Mouse (Mus musculus): ENCODE results near the gene Tsc22d4. TPM values are rescaled to one million over a fixed set of nuclear protein-coding genes. Genes with fewer than 3 reads are reported as not detected.
A peak's percentile ranks its signal among the peaks of the same experiment; 100 is the strongest.

The Tsc22d4 gene
- polyA plus RNA-seq, 1 experiment = 125 TPM

DNA sequence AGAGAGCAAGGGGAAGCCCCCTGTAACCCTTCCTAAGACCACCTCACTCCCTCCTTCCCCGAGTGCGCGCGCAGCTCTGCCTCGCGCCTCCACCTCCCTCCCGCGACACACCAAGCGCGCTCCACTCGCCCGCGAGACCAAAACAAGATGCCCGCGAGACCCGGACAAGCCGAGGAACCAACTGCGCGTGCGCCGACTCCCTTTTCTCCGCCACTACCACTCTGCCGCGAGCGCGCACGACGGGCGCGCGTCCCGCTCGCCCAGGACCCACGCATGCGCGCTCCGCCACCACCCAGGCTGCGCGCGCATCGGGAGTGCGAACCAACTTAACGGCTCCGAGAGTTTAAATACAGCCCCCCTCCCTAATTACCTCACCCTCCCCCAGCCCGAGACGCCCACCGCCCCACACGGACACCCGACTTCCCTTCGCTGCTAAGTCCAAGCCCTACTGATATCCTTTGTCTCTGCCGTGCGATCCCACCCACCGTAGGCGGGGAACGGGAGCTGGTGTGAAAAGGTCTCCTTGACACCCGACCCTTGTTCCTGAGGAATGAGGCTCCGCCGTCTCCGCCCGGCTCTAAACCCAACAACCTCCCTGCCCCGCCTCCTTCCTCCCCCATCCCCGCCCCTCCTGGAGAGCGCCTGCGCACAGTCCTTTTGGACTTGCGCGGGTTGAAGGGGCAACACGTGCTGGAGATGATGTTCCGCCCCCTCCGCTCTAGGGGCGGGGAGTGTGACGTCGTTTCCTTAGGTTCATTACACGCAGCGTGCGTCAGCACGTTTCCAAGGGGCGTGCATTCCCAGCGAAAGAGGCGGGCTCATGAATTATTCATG, 40.8 kb downstream of the Tsc22d4 start:
- WGBS = under 1% methylated on average over 79 of the region's 79 CpGs
- DNase-seq (ENCODE audit: low read depth, low spot score) = peak; percentile 99

DNA sequence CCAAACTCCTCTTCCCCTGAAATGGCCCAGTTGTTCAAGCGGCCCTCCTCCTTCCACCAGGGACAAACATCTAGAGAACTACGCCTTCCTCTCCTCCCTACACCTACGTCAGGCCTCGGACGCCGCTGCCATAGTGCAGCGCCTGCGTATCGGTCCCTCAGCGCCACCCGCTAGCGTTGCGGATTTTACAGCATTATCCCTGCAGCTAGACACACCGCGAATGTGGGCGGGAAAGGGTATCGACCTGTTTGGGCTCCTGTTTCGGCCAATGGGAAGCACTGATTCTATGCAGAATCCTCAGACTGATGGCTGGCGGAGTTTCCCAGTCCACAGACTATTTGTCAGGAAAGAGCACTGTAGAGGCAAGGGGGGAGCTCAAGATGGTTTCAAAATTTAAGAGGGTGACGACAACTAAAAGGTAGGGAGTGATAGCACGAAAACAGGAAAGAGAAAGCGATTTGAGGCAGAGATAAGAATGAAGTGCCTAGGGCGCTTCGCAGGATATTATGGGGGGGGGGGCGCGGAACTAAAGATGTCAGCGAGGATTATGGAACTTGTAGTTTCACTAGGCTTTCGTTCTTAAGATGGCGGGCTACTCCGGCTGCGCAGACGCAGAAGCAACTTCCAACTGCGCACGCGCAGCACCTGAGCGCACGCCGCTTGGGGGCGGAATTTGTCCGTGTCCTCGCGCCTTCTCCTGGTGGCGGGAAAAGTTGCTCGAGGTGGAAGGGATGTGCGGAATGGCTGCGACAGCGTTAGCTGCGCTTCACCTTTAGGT, 41.8 kb downstream of the Tsc22d4 start, which contains the start of the genes Mepce and Zcwpw1:
Gene Mepce, minus strand, starts transcription at position 505 of the 778 bp plus-strand sequence.
Gene Zcwpw1, plus strand, starts transcription at position 648 of the 778 bp plus-strand sequence.
- DNase-seq (ENCODE audit: low read depth, low spot score) = peak; percentile 69
- WGBS = under 1% methylated on average over 48 of the region's 48 CpGs

DNA sequence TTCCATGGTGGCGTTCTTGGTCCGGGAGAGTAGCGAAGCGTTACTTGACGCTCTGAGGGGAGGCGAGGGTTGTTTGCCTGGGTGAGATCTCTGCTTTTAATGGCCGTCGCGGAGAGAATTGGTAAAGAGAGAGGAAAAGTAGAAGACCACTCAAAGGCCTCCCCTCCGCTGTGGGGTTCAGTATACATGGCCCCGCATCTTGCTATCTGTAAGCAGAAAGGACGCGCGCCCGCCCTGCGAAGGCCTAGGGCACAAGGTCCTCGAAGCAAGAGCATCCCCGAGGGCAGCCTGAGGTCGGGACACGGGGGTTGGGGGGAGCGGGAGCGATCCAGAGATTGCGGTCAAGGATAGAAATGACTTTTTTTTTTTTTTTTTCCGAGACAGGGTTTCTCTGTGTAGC, 42.6 kb downstream of the Tsc22d4 start:
- DNase-seq (ENCODE audit: low read depth, low spot score) = no peak

DNA sequence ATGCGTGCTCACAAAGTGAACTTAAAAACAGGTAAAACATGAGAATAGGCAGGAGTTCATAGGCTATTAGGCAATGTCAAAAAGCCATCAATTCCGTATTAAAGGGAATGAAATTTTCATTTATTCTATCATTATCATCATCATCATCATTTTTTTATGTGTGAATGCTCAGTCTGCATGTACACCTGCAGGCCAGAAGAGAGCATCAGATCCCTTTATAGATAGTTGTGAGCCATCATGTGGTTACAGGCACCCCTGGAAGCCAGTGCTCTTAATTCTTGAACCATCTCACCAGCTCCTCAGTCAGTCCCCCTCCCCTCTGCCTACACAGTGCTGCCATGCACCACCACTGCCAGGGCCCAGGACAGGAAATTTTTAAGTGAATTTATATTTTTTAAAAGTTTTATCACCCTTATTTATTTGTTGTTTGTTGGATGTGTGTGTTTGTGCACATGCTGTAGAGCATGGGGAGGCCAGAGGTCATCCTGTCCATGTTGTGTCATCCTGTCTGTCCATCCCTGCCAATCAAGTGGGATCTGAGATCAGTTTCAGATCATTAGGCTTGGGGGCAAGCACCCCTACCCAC, 43.5 kb downstream of the Tsc22d4 start:
- 92% methylated on average over 2 of the region's 2 CpGs for WGBS
- no peak for DNase-seq (ENCODE audit: low read depth, low spot score)

More for the DNA sequence above, 42.6 kb downstream of the Tsc22d4 start:
- 72% methylated on average over 24 of the region's 24 CpGs for WGBS

DNA sequence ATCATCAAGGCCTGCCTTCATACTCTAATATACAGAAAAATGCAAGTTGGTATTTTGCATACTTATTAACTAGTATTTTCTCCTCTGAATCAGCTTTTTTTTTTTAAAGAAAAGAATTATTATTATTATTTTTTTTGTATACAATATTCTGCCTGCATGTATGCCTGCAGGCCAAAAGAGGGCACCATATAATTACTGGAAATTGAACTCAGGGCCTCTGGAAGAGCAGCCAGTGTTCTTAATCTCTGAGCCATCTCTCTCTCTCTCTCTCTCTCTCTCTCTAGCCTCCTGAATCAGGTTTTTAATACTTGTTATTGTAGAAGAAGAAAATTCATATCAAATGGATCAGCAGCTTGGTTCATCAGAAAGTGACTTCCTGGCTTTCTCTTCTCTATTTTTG, 46.0 kb downstream of the Tsc22d4 start:
- no peak for DNase-seq (ENCODE audit: low read depth, low spot score)

DNA sequence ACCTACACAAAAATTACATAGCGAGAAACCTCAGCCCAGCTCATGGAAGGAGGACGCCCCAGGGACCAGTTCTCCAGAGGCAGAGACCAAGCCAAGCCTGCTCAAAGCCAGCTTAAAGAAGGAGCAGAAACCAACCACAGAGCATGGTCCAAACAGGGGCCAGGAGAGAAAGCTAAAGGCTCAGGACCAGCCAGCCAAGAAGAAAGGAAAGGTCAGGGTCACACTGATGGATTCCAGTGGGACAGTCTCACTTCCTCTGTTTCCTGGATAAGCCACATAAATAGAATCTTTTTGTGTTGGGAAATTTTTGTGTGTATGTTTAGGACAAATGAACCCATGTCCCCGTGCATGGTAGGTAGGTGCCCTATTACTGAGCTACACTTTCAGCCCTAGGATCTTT, 51.1 kb downstream of the Tsc22d4 start:
- 81% methylated on average over 3 of the region's 3 CpGs for WGBS
- no peak for DNase-seq (ENCODE audit: low read depth, low spot score)

DNA sequence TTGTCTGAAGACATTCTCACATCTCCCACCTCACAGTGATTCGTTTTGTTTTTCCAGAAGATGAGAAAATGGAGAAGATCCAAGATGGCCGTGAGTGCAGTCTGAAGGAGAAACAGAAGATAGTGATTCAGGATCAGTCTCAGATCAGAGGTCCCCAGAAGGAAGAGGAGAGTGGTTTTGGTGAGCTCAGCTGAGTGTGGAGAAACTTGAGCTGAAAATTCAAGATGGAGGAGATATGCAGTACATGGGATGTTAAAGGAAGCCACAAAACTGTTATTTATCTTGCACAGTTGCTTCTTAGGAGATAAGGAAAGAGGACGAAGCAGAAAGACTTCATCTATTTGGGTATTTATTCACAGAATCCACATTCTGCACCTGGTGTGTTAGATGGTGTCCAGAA, 55.4 kb downstream of the Tsc22d4 start:
- WGBS = 79% methylated on average over 3 of the region's 3 CpGs
- no peak for DNase-seq (ENCODE audit: low read depth, low spot score)

DNA sequence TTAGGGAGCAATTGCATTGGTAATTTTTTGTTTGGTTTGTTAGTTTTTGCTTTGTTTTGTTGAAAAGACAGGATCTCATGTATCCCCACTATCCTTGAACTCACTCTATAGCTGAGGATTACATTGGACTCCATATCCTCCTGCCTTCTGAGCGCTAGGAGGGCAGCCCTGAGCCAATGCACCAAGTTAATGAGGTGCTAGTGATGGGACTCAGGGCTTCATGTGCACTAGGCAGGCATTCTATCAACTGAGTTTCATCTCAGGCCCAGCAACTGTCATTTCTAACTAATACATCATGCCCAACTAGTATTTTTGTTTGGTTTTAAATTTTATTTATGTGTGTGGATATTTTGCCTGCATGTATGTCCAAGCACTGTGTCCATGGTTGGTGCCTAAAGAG, 60.6 kb downstream of the Tsc22d4 start:
- 79% methylated on average over 1 of the region's 1 CpGs for WGBS
- no peak for DNase-seq (ENCODE audit: low read depth, low spot score)

DNA sequence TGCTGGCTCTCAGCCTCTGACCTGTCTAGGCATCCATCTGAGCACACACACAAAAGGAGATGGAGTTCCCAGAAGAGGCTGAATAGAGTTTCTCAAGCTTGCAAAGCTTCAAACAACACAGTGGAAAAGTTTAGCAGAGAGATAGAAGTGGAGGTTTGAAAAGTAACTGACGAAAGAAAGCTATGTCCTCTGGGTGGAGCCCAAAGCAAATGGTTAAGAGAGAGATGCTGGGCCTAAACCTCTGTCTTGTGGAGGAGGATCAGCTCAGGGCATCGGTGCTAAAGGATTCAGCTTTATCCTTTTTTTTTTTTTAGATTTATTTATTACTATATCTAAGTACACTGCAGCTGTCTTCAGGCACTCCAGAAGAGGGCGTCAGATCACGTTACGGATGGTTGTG, 62.8 kb downstream of the Tsc22d4 start:
- WGBS = 85% methylated on average over 5 of the region's 5 CpGs

DNA sequence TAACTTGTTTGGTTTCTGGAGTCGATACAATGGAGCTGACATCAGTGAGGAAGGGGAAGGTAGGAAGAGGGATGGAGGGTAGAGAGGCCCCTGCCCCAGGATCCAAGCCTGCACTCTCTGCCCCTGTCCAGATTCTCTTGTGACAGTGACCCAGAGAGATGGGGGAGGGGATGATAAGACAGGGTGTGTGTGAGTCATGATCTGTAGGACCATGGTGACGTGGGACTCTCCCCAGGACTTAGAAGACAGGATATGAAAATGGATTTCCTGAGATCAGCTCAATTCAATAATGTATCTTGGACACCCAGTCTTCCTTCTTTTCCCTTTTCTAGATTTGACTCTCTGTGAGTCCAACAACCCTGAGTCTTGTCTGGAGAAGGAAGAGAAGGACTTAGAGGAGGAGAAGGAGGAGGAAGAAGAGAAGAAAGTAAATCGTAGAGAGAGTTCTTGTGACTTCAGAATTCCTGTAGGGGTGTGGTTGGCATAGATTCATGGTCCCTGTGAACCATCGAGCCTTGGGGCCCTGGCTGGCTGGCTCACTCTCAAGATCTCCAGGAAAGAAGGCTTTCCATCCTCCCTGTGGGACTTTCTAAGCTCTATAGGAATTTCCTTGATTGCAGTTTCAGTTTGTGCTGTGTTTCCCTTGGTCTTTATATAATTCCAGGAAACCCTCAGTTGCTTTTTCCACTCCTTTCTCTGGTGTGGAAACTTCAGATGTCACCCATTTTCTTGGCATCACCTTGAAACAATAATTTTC, 72.1 kb downstream of the Tsc22d4 start:
- WGBS = 36% methylated on average over 4 of the region's 4 CpGs
- no peak for DNase-seq (ENCODE audit: low read depth, low spot score)

More for the DNA sequence above, 62.8 kb downstream of the Tsc22d4 start:
- no peak for DNase-seq (ENCODE audit: low read depth, low spot score)

Other genes starting within 250 kb of the Tsc22d4 start
- 46.9 and 57.9 TPM in 2 replicates for gene Pop7, start 243.2 kb upstream of the Tsc22d4 start, polyA plus RNA-seq (2012; rRNA removed)
- 9.6 and 13.9 TPM in 2 replicates for gene Gigyf1, start 227.2 kb upstream of the Tsc22d4 start, polyA plus RNA-seq (2012; rRNA removed)
- not detected in 2 replicates for gene Epo, start 212.5 kb upstream of the Tsc22d4 start, polyA plus RNA-seq (2012; rRNA removed)
- gene Gnb2, start 212.2 kb upstream of the Tsc22d4 start, polyA plus RNA-seq (2012; rRNA removed) = 967 and 1,025 TPM in 2 replicates
- 0.46 and 0.77 TPM in 2 replicates for gene Actl6b, start 192.2 kb upstream of the Tsc22d4 start, polyA plus RNA-seq (2012; rRNA removed)
- 0.17 and 0.21 TPM in 2 replicates for gene Tfr2, start 175.9 kb upstream of the Tsc22d4 start, polyA plus RNA-seq (2012; rRNA removed)
- gene Mospd3, start 144.7 kb upstream of the Tsc22d4 start, polyA plus RNA-seq (2012; rRNA removed) = 69.4 and 80.2 TPM in 2 replicates
- gene Pcolce, start 131.9 kb upstream of the Tsc22d4 start, polyA plus RNA-seq (2012; rRNA removed) = 41.4 and 42.7 TPM in 2 replicates
- gene Fbxo24, start 116.7 kb upstream of the Tsc22d4 start, polyA plus RNA-seq (2012; rRNA removed) = 0.25 and 0.37 TPM in 2 replicates
- gene Lrch4, start 116.6 kb upstream of the Tsc22d4 start, polyA plus RNA-seq (2012; rRNA removed) = 25.5 and 43.8 TPM in 2 replicates
- 16.2 and 24.0 TPM in 2 replicates for gene Gm20605, start 116.6 kb upstream of the Tsc22d4 start, polyA plus RNA-seq (2012; rRNA removed)
- gene Sap25, start 104.4 kb upstream of the Tsc22d4 start, polyA plus RNA-seq (2012; rRNA removed) = 67.0 and 85.5 TPM in 2 replicates
- 0.71 and 0.90 TPM in 2 replicates for gene Irs3, start 100.0 kb upstream of the Tsc22d4 start, polyA plus RNA-seq (2012; rRNA removed)
- 11.9 and 14.8 TPM in 2 replicates for gene Agfg2, start 61.0 kb upstream of the Tsc22d4 start, polyA plus RNA-seq (2012; rRNA removed)
- 5.0 and 8.0 TPM in 2 replicates for gene Nyap1, start 4.1 kb upstream of the Tsc22d4 start, polyA plus RNA-seq (2012; rRNA removed)
- gene Ppp1r35, start 33.1 kb downstream of the Tsc22d4 start, polyA plus RNA-seq (2012; rRNA removed) = 31.2 and 34.9 TPM in 2 replicates
- 33.7 and 40.1 TPM in 2 replicates for gene Mepce, start 41.9 kb downstream of the Tsc22d4 start, polyA plus RNA-seq (2012; rRNA removed)
- 0.48 and 0.84 TPM in 2 replicates for gene Zcwpw1, start 42.1 kb downstream of the Tsc22d4 start, polyA plus RNA-seq (2012; rRNA removed)
- gene Pilra, start 90.6 kb downstream of the Tsc22d4 start, polyA plus RNA-seq (2012; rRNA removed) = 9.9 and 12.5 TPM in 2 replicates
- 6.6 and 8.9 TPM in 2 replicates for gene Pilrb1, start 112.4 kb downstream of the Tsc22d4 start, polyA plus RNA-seq (2012; rRNA removed)
- 7.5 and 11.9 TPM in 2 replicates for gene Pilrb2, start 126.1 kb downstream of the Tsc22d4 start, polyA plus RNA-seq (2012; rRNA removed)
- gene Cyp3a13, start 175.9 kb downstream of the Tsc22d4 start, polyA plus RNA-seq (2012; rRNA removed) = 23.5 and 51.9 TPM in 2 replicates
- 0.11 and 0.16 TPM in 2 replicates for gene Gjc3, start 217.4 kb downstream of the Tsc22d4 start, polyA plus RNA-seq (2012; rRNA removed)
- gene Azgp1, start 235.8 kb downstream of the Tsc22d4 start, polyA plus RNA-seq (2012; rRNA removed) = 0.17 TPM in 1 of 2 replicates, not detected in the other

All from large intestine, adult 2 months (tissue).